Mouse (Mus musculus) layer of hippocampus, adult 2 months (tissue): ENCODE data around the gene Fip1l1. TPM values are rescaled to one million over a fixed set of nuclear protein-coding genes. Genes with fewer than 3 reads are reported as not detected.
A peak's percentile ranks its signal among the peaks of the same experiment; 100 is the strongest.

Experiments
- DNase-seq, 2 experiments: peaks; one replicate each; pipeline ENCODE4 v3.0.0; 2022; ENCODE audit warnings: low spot score in 2 of 2
- H3K27ac ChIP-seq: fragments of 200-600 bp; 2 replicates; pipeline ENCODE4 v1.8.1; 2022
- H3K4me3 ChIP-seq: fragments of 200-600 bp; 2 replicates; pipeline ENCODE4 v1.8.1; 2022; ENCODE audit warnings: mild to moderate bottlenecking
- CTCF ChIP-seq: fragments of 200-600 bp; conservative IDR thresholded peaks from 2 replicates; pipeline ENCODE4 v1.8.1; 2022; ENCODE audit warnings: antibody characterized with exemption, mild to moderate bottlenecking, moderate library complexity
- total RNA-seq, 2 experiments: library from RNA; stranded (reverse); gene quantifications; 2 replicates each; pipeline ENCODE4 v1.2.3; 2021

The Fip1l1 gene
- total RNA-seq, 2 experiments from 2014 or later: 64.7 to 66.9 TPM

- DNase-seq: no peak
- no peak overlapping the region for H3K4me3 ChIP-seq
- H3K27ac ChIP-seq: no peak overlapping the region
- TF ChIP-seq CTCF: peak; percentile 44
These were observed 56.2 kb downstream of the Fip1l1 start for GRCm38 (mm10) chr5:74591413-74591812.

GRCm38 (mm10) chr5:74593147-74593546 lies 57.9 kb downstream of the Fip1l1 start:
- Histone ChIP-seq H3K27ac (no peak overlapping the region), H3K4me3 (no peak overlapping the region)
- no peak for DNase-seq
- TF ChIP-seq CTCF: no peak

- Histone ChIP-seq H3K4me3 (no peak overlapping the region), H3K27ac (no peak overlapping the region)
- TF ChIP-seq CTCF: 0 out of 2 replicates have a peak, but pooled peaks have one; percentile 0
- DNase-seq: no peak
These were observed 64.8 kb downstream of the Fip1l1 start for GRCm38 (mm10) chr5:74600010-74600409.

GRCm38 (mm10) chr5:74601171-74601570 lies 65.9 kb downstream of the Fip1l1 start:
- no peak for TF ChIP-seq CTCF
- Histone ChIP-seq H3K27ac (no peak overlapping the region), H3K4me3 (no peak overlapping the region)
- DNase-seq: no peak

GRCm38 (mm10) chr5:74601965-74602364 lies 66.7 kb downstream of the Fip1l1 start:
- no peak for DNase-seq
- Histone ChIP-seq H3K27ac (no peak overlapping the region), H3K4me3 (no peak overlapping the region)
- no peak for TF ChIP-seq CTCF

GRCm38 (mm10) chr5:74602371-74602770 lies 67.1 kb downstream of the Fip1l1 start:
- Histone ChIP-seq H3K4me3 (no peak overlapping the region), H3K27ac (no peak overlapping the region)
- no peak for DNase-seq
- TF ChIP-seq CTCF: no peak

- no peak for DNase-seq
- Histone ChIP-seq H3K27ac (no peak overlapping the region), H3K4me3 (no peak overlapping the region)
- TF ChIP-seq CTCF: no peak
These were observed 68.1 kb downstream of the Fip1l1 start for GRCm38 (mm10) chr5:74603306-74603705.

- DNase-seq: no peak
- no peak overlapping the region for H3K27ac ChIP-seq
- TF ChIP-seq CTCF: no peak
- H3K4me3 ChIP-seq: no peak overlapping the region
These were observed 71.0 kb downstream of the Fip1l1 start for GRCm38 (mm10) chr5:74606213-74606612.

GRCm38 (mm10) chr5:74610511-74610910 lies 75.3 kb downstream of the Fip1l1 start:
- H3K27ac ChIP-seq: no peak overlapping the region
- H3K4me3 ChIP-seq: no peak overlapping the region
- no peak for TF ChIP-seq CTCF
- DNase-seq: no peak

GRCm38 (mm10) chr5:74612713-74613112 lies 77.5 kb downstream of the Fip1l1 start:
- Histone ChIP-seq H3K27ac (no peak overlapping the region), H3K4me3 (no peak overlapping the region)
- DNase-seq: no peak
- TF ChIP-seq CTCF: no peak

GRCm38 (mm10) chr5:74613491-74614151 lies 78.4 kb downstream of the Fip1l1 start:
- DNase-seq: peak; percentile 27 to 36
- no peak for TF ChIP-seq CTCF
- Histone ChIP-seq H3K4me3 (no peak overlapping the region), H3K27ac (no peak overlapping the region)

GRCm38 (mm10) chr5:74617816-74618572 lies 82.7 kb downstream of the Fip1l1 start:
- no peak for DNase-seq
- H3K27ac ChIP-seq: no peak overlapping the region
- TF ChIP-seq CTCF: no peak
- H3K4me3 ChIP-seq: no peak overlapping the region

- Histone ChIP-seq H3K4me3 (no peak overlapping the region), H3K27ac (no peak overlapping the region)
- DNase-seq: peak in 1 of 2 experiments; percentile 25
- peak; percentile 83 for TF ChIP-seq CTCF
These were observed 83.4 kb downstream of the Fip1l1 start for GRCm38 (mm10) chr5:74618573-74619059.
